Mouse (Mus musculus): ENCODE measurements around the gene Kcnk7. TPM values are rescaled to one million over a fixed set of nuclear protein-coding genes. Genes with fewer than 3 reads are reported as not detected.
"Not testable (repeated sequence)": the region's sequence is repeated elsewhere in the genome, so short reads cannot be mapped to it uniquely, and the experiment has no call there.

The Kcnk7 gene
- 0.75 TPM in 1 of 2 replicates, not detected in the other for total RNA-seq (2017)

DNA sequence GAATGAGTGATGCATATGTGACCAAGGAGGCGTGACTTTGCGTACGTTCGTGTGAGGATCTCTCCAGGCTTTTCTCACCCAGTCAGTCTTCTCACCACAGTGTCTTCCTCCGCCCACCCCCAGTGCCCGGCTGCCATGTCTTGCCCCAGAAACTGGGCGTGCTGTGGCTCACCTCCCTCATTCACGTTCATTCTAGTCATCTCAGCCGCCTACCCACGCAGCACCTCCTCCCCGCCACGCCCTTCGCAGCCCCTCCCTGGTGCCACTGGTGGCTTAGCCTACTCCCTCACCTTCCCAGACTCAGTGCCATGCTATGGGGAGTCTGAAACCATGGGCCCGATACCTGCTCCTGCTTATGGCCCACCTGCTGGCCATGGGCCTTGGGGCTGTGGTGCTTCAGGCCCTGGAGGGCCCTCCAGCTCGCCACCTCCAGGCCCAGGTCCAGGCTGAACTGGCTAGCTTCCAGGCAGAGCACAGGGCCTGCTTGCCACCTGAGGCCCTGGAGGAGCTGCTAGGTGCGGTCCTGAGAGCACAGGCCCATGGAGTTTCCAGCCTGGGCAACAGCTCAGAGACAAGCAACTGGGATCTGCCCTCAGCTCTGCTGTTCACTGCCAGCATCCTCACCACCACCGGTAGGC is at the start of gene Kcnk7:
Kcnk7 (plus strand) TSS at position 205 of the 638 bp plus-strand sequence.
- 0 out of 4 replicates have a peak, but pooled peaks of 1 of the 2 experiments have one; percentile 1 for ATAC-seq (replicated peaks in 1 of 2; ENCODE audit: insufficient read depth in 1 of 2, low FRiP score in 2 of 2, low TSS enrichment in 1 of 2, low read depth in 1 of 2, poor library complexity in 2 of 2, severe bottlenecking in 2 of 2)

DNA sequence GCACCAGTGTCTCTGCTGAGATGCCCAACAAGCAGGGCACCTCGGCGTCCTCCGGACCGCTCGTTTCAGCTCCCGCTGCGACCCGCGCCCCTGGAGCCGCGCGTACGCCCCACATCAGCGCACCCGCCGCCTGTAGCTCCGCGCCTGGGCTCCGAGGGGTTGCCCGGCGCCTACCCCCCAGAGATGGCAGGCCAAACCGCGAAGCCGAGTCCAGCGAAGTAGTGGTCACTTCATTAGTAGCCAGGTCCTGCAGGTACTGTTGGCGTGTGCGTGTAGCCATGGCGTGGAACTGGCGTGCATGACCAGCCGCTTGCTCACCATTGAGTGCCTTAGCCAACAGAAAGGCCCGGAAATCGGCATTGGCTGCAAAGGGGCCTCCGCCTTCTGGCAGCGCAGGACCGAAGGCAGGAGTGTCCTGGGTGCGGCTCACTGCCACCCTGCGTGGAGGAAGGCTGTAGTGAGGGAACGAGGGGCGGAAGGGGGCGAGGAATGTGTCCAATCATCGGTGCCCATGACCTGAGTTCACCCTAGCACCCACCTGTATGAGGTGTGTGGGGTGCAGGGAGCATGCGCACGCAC is 49.4 kb upstream of the Kcnk7 start:
- ATAC-seq (replicated peaks in 1 of 2; ENCODE audit: insufficient read depth in 1 of 2, low FRiP score in 2 of 2, low TSS enrichment in 1 of 2, low read depth in 1 of 2, poor library complexity in 2 of 2, severe bottlenecking in 2 of 2) = no peak

DNA sequence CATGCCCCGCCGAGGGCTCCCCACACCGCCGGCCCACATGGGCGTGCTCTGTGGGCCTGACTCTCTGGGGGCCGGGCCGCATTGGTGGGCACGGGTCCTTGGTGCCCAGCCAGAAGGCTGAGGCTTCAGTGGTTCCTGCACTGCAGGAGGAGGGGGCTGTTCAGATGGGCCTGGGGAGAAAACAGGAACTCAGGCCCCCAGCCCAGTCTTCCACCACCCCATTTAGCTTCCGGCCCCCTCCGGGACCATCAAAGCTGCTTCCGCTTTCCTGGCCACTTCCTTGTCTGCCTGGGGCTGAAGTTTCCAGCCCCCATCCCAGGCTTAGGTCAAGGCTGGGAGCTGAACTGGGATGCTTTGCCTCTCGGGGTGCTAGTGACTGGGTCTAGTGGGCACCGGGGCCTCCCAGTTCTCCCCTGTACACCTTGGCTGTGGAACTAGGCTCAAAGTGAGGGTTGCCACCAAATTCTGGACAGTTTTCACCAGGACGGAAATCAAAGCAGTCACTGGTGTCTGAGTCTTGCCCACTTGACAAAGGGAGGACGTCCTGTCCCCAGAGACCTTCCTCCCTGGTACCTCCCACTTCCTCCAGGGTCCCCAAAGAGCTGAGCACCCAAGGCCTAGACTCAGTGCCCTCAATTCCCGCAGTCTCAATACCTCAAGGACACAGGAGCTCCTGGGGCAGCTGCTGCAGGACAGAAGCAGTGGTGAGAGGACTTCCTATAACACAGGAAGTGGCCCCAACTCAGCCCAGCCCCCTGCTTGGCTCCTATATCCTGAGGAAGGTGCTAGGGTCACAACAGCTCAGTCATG is 43.0 kb upstream of the Kcnk7 start:
- ATAC-seq (replicated peaks in 1 of 2; ENCODE audit: insufficient read depth in 1 of 2, low FRiP score in 2 of 2, low TSS enrichment in 1 of 2, low read depth in 1 of 2, poor library complexity in 2 of 2, severe bottlenecking in 2 of 2) = peak; percentile 56 to 61

DNA sequence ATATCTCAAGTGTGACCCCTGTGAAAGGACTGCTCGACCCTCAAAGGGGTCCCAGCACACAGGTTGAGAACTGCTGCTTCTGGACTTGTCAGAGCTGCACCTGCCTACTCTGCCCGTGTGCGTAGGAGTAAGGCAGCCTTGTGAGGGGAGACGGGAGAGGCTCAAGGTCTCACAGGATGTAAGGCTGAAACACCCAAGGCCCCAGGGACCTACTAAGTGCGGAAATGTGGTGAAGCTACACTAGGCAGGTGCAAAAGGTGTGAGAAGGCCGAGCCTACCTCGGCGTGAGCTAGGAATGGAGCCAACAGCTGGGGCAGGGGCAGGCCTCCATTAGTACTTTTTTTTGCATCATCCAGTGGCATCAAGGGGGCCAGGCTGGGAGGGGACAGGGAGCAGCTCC is 41.9 kb upstream of the Kcnk7 start:
- ATAC-seq (replicated peaks in 1 of 2; ENCODE audit: insufficient read depth in 1 of 2, low FRiP score in 2 of 2, low TSS enrichment in 1 of 2, low read depth in 1 of 2, poor library complexity in 2 of 2, severe bottlenecking in 2 of 2) = no peak

DNA sequence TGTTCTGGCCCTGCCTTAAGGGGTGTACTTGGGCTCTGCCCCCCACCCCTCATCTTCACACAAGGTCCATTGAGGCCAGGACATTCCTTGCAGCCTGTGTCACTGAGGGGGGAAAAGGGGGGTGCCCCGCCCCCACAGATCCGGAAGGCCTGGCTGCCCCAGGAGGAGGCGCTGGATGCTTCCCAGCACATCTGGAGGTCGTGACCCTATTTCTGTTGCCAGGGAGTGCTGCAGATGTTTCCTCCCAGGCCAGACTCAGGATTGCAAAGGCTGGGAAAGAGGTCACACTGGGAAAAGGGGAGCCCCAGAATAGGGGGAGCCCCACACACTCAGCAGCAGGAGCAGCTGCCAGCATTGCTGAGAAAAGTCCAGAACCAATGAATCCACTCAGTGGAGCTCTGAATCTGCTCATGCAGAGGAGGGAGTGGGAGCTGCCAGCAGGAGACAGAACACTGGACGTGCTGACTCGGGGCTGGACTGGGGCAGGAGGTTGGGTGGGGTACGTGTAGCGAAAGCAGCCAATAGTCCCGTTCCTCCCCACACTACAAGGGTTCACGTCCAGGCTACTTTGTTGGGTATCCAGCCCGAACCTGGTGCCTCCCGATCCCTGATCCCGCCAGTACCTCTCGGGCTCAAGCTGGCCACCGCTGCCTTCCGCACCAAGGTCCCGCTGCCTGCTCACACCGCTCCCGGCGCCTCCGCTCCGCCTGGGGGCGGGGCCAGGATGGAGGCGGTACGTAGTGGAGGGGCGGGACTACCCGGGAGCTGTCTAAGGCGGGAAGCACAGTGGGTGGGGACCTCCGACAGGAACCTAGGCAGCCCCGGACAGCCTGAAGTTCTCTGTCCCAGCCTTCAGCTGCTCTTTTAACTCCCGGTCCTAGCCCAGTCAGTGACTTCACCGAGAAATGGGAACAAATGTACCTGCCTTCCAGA is 40.9 kb upstream of the Kcnk7 start, which contains the start of gene Sipa1:
Sipa1 (minus strand) TSS at position 727 of the 933 bp plus-strand sequence.
- peak; percentile 83 to 89 for ATAC-seq (replicated peaks in 1 of 2; ENCODE audit: insufficient read depth in 1 of 2, low FRiP score in 2 of 2, low TSS enrichment in 1 of 2, low read depth in 1 of 2, poor library complexity in 2 of 2, severe bottlenecking in 2 of 2)

DNA sequence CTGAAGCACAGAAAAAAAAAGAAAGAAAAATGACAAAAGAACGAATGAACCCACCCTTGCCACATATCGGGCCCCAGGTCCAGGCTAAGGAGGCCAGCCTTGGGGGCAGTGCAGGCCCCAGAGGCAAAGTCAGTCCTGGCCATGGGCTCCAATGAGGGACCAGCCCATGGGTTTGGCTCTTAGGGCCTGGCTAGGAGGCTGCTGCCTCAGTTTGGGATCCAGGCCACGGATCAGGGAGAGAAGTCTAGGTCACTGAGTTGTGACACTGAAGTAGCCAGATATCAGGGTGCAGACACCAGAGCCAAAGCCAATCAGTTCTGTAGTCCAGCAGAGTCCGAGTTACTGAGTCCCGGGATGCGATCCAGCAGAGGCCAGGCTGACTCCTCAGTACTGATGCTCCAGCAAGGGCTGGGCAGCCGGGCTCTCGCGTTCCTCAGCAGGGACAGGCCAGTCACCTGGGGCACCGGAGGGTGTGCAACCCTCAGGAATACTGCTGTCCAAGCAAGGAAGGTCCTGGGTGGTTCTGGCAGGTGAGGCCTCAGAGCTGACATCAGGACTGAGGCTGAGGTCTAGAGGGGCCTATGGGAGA is 39.4 kb upstream of the Kcnk7 start:
- ATAC-seq (replicated peaks in 1 of 2; ENCODE audit: insufficient read depth in 1 of 2, low FRiP score in 2 of 2, low TSS enrichment in 1 of 2, low read depth in 1 of 2, poor library complexity in 2 of 2, severe bottlenecking in 2 of 2) = no peak

DNA sequence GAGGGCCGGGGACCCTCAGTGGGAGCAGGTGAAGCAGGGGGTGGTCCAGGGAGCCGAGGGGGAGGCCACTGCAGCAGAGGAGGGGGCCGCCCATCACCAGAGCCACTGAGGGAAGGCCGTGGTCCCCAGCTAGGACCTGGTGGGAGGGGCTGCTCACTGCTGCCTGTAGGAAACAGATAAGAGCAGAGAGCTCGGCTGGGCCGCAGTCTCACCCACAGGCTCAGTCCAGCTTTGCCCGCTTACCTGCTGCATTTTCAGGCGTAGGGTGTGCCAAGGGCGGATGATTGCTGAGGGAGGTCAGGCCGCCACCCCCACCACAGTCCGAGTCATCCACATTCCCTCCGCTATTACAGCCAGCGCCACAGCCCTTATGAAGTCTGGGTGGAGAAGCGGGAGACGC is 38.7 kb upstream of the Kcnk7 start:
- no peak for ATAC-seq (replicated peaks in 1 of 2; ENCODE audit: insufficient read depth in 1 of 2, low FRiP score in 2 of 2, low TSS enrichment in 1 of 2, low read depth in 1 of 2, poor library complexity in 2 of 2, severe bottlenecking in 2 of 2)

DNA sequence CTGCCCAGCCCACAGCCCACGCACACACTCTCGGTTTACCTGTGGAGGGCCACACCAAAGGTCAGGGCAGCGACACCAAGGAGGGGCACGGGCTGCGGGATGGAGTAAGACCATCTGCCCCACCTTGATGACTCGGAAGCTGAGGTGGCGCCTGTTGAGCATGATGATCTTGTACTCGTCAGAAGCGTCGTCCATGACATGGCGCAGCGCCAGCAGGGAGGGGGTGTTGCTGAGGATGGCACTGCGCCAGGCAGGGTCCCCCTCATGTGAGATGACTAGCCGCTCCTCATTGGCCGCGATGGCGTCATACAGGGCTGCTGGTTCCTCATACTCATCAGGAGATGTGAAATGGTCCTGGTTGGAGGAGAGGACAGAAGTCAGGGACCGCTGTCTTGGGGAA is 37.8 kb upstream of the Kcnk7 start:
- ATAC-seq (replicated peaks in 1 of 2; ENCODE audit: insufficient read depth in 1 of 2, low FRiP score in 2 of 2, low TSS enrichment in 1 of 2, low read depth in 1 of 2, poor library complexity in 2 of 2, severe bottlenecking in 2 of 2) = no peak

DNA sequence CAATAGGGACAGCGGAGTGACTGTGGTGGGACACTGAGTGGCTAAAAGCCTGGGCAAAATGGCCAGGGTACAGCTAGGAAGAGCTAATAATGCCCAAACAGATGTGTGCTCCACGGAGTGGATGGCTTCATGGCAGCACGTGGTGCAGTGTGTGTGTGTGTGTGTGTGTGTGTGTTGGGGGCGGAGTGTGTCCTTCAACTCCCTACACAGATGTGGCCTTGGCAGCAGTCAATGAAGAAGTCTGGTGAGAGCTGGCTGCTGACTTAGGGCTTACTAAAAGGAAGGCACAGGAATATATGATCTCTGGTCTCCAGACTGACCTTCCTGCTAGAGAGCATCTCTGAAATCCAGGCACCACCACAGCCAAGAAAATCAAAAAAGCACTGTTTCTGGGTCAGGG is 35.8 kb upstream of the Kcnk7 start:
- ATAC-seq (replicated peaks in 1 of 2; ENCODE audit: insufficient read depth in 1 of 2, low FRiP score in 2 of 2, low TSS enrichment in 1 of 2, low read depth in 1 of 2, poor library complexity in 2 of 2, severe bottlenecking in 2 of 2) = no peak

DNA sequence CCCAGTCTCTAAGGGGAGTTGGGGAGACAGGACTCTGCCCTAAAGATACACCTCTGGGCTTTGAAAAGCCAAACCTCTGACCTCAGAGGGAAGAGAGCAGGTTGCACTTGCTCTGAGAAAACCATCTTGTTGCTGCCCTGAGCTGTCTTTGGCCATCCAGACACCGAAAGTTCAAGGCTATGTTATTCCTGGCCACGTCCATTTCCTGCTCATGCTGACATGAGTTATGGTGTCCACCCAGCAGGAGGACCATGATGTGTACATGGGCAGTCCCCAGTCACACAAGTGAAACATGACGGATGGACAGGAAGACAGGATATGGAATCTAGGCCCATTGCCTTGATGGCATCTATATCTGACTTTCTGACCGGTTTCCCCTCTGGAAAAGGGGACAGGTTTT is 23.7 kb upstream of the Kcnk7 start:
- no peak for ATAC-seq (replicated peaks in 1 of 2; ENCODE audit: insufficient read depth in 1 of 2, low FRiP score in 2 of 2, low TSS enrichment in 1 of 2, low read depth in 1 of 2, poor library complexity in 2 of 2, severe bottlenecking in 2 of 2)

DNA sequence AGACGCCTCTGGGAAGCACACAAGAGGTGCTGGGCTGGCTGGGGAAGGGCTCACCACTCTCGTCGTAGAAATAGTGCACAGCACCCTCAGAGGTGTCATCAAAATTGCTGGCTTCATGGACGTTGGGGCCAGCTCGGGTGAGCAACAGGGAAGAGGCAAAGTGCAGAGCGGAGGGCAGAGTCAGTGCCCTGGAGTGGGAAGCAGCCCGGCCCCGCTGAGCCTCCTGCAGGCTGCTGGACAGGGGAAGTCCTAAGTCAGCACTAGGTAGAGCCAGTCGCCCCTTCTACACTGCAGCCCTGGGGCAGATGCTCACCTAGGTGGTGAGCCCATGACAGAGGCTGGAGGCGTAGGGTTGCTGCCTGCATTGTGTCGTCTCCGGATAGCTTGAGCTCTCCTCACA is 19.9 kb upstream of the Kcnk7 start:
- no peak for ATAC-seq (replicated peaks in 1 of 2; ENCODE audit: insufficient read depth in 1 of 2, low FRiP score in 2 of 2, low TSS enrichment in 1 of 2, low read depth in 1 of 2, poor library complexity in 2 of 2, severe bottlenecking in 2 of 2)

DNA sequence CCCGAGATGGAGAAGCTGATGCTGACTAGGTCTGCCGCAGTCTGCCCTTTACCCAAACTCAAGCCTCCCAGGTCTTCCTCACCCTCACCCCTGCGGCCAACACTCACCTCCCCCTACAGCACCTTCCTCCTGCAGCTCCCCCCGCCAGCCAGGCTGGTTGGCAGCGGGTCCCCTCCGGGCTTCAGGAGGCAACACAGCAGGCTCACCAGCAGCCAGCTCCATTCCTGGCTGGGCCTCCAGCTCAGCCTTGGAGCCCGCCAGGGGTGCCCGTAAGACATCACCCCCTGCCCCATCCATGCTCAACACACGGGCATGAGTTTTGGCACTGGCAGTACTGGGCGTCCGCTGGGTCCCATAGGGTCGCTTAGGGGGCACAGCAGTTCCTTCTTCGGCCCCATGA is 19.2 kb upstream of the Kcnk7 start:
- ATAC-seq (replicated peaks in 1 of 2; ENCODE audit: insufficient read depth in 1 of 2, low FRiP score in 2 of 2, low TSS enrichment in 1 of 2, low read depth in 1 of 2, poor library complexity in 2 of 2, severe bottlenecking in 2 of 2) = no peak

DNA sequence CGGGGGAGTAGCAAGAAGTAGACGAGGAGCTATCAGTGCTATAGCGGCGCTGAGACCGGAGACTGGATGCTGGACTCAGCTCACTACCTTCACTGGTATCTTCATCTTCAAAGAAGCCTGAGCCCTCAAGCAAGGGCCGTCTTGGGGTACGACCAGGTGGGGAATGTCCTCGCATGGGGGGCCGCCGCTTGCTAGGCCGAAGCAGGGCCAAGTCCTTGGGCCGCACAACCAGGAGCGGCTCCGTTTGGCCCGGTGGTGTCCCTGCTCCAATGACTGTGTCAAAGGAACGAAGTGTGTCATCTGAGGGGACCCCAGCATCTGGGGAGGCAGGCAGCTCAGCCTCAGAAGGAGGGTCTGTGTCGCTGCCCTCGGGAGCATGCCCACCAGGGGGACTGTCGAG is 18.7 kb upstream of the Kcnk7 start:
- ATAC-seq (replicated peaks in 1 of 2; ENCODE audit: insufficient read depth in 1 of 2, low FRiP score in 2 of 2, low TSS enrichment in 1 of 2, low read depth in 1 of 2, poor library complexity in 2 of 2, severe bottlenecking in 2 of 2) = no peak

DNA sequence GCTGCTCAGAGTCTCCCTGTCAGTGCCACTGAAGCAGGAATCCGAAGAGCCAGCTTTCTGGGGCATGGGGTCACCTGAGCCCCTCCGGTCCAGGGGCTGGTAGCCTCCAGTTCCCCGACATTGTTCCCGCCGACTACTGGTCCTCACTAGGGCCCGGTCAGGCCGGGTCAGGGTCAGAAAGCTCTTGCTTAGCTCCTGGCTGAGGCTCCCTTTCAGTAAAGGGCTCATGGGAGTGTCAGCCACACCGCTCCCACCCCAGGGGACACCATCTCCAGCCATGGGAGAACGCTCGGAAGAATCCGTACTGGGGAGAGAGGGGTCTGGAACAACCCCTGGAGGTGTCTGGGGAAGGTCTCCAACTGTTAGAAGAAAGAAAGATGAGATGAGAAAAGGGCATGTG is 18.3 kb upstream of the Kcnk7 start:
- no peak for ATAC-seq (replicated peaks in 1 of 2; ENCODE audit: insufficient read depth in 1 of 2, low FRiP score in 2 of 2, low TSS enrichment in 1 of 2, low read depth in 1 of 2, poor library complexity in 2 of 2, severe bottlenecking in 2 of 2)

DNA sequence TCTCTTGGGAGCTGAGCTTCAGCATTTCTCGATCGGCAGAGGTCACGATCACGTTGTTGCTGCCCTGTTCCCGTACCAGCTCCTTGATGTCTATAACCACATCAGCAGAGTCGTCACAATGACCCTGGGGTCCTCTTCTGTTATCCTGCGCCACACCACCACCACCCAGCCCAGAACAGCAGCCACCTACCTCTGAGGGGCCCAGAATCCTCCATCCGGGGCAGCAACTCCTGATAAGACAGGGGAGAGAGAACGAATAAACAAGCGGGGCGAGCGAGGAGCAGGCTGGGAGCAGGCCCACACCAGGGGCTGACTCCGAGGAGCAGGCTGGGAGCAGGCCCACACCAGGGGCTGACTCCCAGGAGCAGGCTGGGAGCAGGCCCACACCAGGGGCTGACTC is 17.7 kb upstream of the Kcnk7 start:
- no peak for ATAC-seq (replicated peaks in 1 of 2; ENCODE audit: insufficient read depth in 1 of 2, low FRiP score in 2 of 2, low TSS enrichment in 1 of 2, low read depth in 1 of 2, poor library complexity in 2 of 2, severe bottlenecking in 2 of 2)

DNA sequence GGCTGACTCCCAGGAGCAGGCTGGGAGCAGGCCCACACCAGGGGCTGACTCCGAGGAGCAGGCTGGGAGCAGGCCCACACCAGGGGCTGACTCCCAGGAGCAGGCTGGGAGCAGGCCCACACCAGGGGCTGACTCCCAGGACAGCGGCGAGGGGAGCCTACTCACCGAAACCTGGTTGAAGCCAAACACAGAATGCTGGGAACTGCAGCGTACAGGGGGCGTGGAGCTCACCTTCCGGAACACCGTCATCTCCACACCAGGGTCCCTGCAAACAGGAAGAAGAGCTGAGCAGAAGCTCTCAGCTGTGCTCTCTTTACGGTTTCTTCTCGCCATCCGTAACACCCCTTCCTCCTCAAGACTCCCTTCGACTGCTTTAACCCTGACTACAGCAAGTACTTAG is 17.2 kb upstream of the Kcnk7 start:
- not testable (repeated sequence) for ATAC-seq (replicated peaks in 1 of 2; ENCODE audit: insufficient read depth in 1 of 2, low FRiP score in 2 of 2, low TSS enrichment in 1 of 2, low read depth in 1 of 2, poor library complexity in 2 of 2, severe bottlenecking in 2 of 2)

DNA sequence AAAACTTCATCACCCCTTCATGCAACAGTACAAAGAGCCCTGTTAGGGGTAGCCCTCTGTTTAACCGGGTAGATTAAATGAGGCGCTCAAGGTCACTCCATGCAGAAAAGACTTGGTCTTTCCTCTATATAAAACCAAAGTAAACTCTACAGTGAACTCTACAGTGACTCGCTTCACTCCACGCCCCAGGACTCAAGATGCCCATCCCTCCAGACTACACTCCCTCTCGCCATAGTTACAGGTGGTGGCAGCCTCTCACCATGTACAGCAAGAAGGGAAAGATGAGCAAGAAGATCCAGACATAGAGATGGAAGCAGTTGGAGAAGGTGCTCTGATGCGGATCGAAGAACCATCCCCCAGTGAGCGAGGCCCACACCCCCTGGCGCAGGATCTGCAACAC is 16.4 kb upstream of the Kcnk7 start:
- no peak for ATAC-seq (replicated peaks in 1 of 2; ENCODE audit: insufficient read depth in 1 of 2, low FRiP score in 2 of 2, low TSS enrichment in 1 of 2, low read depth in 1 of 2, poor library complexity in 2 of 2, severe bottlenecking in 2 of 2)

Measured in hematopoietic stem cell, adult 5-6 weeks (primary cell).